8 mouse cellular contexts compared by ENCODE assay signal in genomic region chr17:12121226-12121794, GRCm38 (mm10). TPM values are rescaled to one million over a fixed set of nuclear protein-coding genes. Genes with fewer than 3 reads are reported as not detected.
DNase-seq lines count a peak whose midpoint lies in the region; ATAC-seq and TF ChIP-seq lines count a peak whose summit lies in the region.
"Had no signal": no experiment of that assay in that cellular context is flagged by ENCODE, and none has a peak within 500 bp of the region (broad histone marks: within the 10 kb centered on the region; RNA-seq: fewer than 3 reads in every experiment).

No protein-coding gene starts in this region.

- H3K9me3 ChIP-seq in limb, embryonic 12.5 days = no peaks in the 10 kb centered on the region; the same call in 1 of the 2 replicates
- no peaks in the 10 kb centered on the region for H3K9me3 ChIP-seq in limb, embryonic 10.5 days (replicated peaks)
- H3K9me3 ChIP-seq in ES-E14 (ENCODE audit: control insufficient read depth, insufficient read depth, low read depth, low read length) = no peaks in the 10 kb centered on the region
- H3K9me3 ChIP-seq in midbrain, embryonic 15.5 days = no peaks in the 10 kb centered on the region

- H3K27ac ChIP-seq in limb, embryonic 12.5 days = no peak overlapping the region
- H3K27ac ChIP-seq in limb, embryonic 10.5 days = no peak overlapping the region
- H3K27ac ChIP-seq in ES-E14 (ENCODE audit: insufficient read depth, low read depth, low read length, poor library complexity, severe bottlenecking) = peak overlapping the region; percentile 43
- no peak overlapping the region for H3K27ac ChIP-seq in midbrain, embryonic 15.5 days
- no peak overlapping the region for H3K27ac ChIP-seq in left cerebral cortex, adult 2 months

- ATAC-seq in limb, embryonic 12.5 days (ENCODE audit: insufficient number of reproducible peaks, insufficient read depth, low FRiP score, low TSS enrichment, low read depth) = no peak
- no peak for ATAC-seq in midbrain, embryonic 15.5 days (replicated peaks)

- H3K9ac ChIP-seq in limb, embryonic 12.5 days (replicated peaks) = no peak overlapping the region
- no peak overlapping the region for H3K9ac ChIP-seq in ES-E14 (ENCODE audit: insufficient read depth, low read depth, low read length, poor library complexity, severe bottlenecking)
- no peak overlapping the region for H3K9ac ChIP-seq in midbrain, embryonic 15.5 days

- no peaks in the 10 kb centered on the region for H3K27me3 ChIP-seq in limb, embryonic 12.5 days
- no peaks in the 10 kb centered on the region for H3K27me3 ChIP-seq in limb, embryonic 10.5 days (ENCODE audit: low read depth, poor library complexity, severe bottlenecking)
- H3K27me3 ChIP-seq in midbrain, embryonic 15.5 days (replicated peaks) = no peaks in the 10 kb centered on the region

- H3K4me3 ChIP-seq in limb, embryonic 12.5 days (replicated peaks) = no peak overlapping the region
- no peak overlapping the region; the same call in 1 of the 2 replicates for H3K4me3 ChIP-seq in limb, embryonic 10.5 days
- H3K4me3 ChIP-seq in ES-E14 (ENCODE audit: insufficient read depth in 1 of 2, low read depth in 1 of 2, low read length in 2 of 2, poor library complexity in 1 of 2, severe bottlenecking in 1 of 2) = peak overlapping the region; percentile 14 to 81; a peak in 2 of 4 replicates
- H3K4me3 ChIP-seq in midbrain, embryonic 15.5 days = no peak overlapping the region
- H3K4me3 ChIP-seq in left cerebral cortex, adult 2 months = no peak overlapping the region; the same call in 1 of the 2 replicates

- WGBS in limb, embryonic 12.5 days = 88% methylated on average over 7 of the region's 7 CpGs
- 90% methylated on average over 7 of the region's 7 CpGs for WGBS in limb, embryonic 10.5 days
- 91% methylated on average over 7 of the region's 7 CpGs for WGBS in midbrain, embryonic 15.5 days

- peaks cover 27% of the 10 kb centered on the region for H3K36me3 ChIP-seq in limb, embryonic 12.5 days
- H3K36me3 ChIP-seq in limb, embryonic 10.5 days = peaks cover 25% of the 10 kb centered on the region
- no peaks in the 10 kb centered on the region for H3K36me3 ChIP-seq in ES-E14 (ENCODE audit: control insufficient read depth, insufficient read depth, low read length, poor library complexity, severe bottlenecking)
- H3K36me3 ChIP-seq in midbrain, embryonic 15.5 days (replicated peaks) = peaks cover 10% of the 10 kb centered on the region; the same call in 1 of the 2 replicates

- intact Hi-C loops in left cerebral cortex, postnatal 36 days (cut with DNase I) = no loop called here
- intact Hi-C loops in left cerebral cortex, adult 2 months (cut with DNase I) = no loop called here

- H3K4me1 ChIP-seq in limb, embryonic 12.5 days (replicated peaks) = peaks cover 20% of the 10 kb centered on the region
- peaks cover 24% of the 10 kb centered on the region for H3K4me1 ChIP-seq in limb, embryonic 10.5 days
- H3K4me1 ChIP-seq in ES-E14 (ENCODE audit: control insufficient read depth in 2 of 2, insufficient read depth in 2 of 2, low read length in 2 of 2, poor library complexity in 1 of 2) = peaks cover 11 to 19% of the 10 kb centered on the region in 2 experiments
- H3K4me1 ChIP-seq in midbrain, embryonic 15.5 days = peaks cover 23% of the 10 kb centered on the region

- in situ Hi-C loops in ES-E14 (cut with MboI; ENCODE audit: low sequenced_read_pairs in 2 of 2, unreplicated experiment in 2 of 2) = no loop called here

- no peak for TF ChIP-seq CTCF in left cerebral cortex, adult 2 months (IDR thresholded peaks at IDR 0.05)

- no peak for DNase-seq in limb, embryonic 10.5 days (ENCODE audit: low spot score)
- no peak for DNase-seq in ES-E14 (ENCODE audit: low read depth, low spot score)
- peak; percentile 44 to 45 for DNase-seq in adrenal gland, postnatal 36 days
- no peak for DNase-seq in left cerebral cortex, postnatal 36 days (ENCODE audit: low spot score in 2 of 2)
- no peak for DNase-seq in left cerebral cortex, adult 2 months (ENCODE audit: extremely low spot score in 1 of 2, low spot score in 2 of 2)
- DNase-seq: heart, adult 11 months had no signal

- H3K4me2 ChIP-seq in limb, embryonic 12.5 days = 0 out of 2 replicates have a peak overlapping the region, but pooled peaks have one; percentile 83
- H3K4me2 ChIP-seq in midbrain, embryonic 15.5 days = 0 out of 2 replicates have a peak overlapping the region, but pooled peaks have one; percentile 94

TF ChIP-seq in ES-E14, 5 proteins besides CTCF, POLR2A, EP300 and RAD21:
- no peak for TF ChIP-seq ZC3H11A (IDR thresholded peaks at IDR 0.05; ENCODE audit: borderline replicate concordance, low read depth, low read length)
- no peak for TF ChIP-seq HCFC1 (IDR thresholded peaks at IDR 0.05; ENCODE audit: borderline replicate concordance, insufficient read depth, low read length)
- TF ChIP-seq CHD2 (IDR thresholded peaks at IDR 0.05; ENCODE audit: low read depth, low read length) = no peak
- TF ChIP-seq MAFK (IDR thresholded peaks at IDR 0.05; ENCODE audit: insufficient read depth, low read depth, low read length) = no peak
- no peak for TF ChIP-seq ZNF384 (IDR thresholded peaks at IDR 0.05; ENCODE audit: low read depth, low read length)
TF ChIP-seq in ES-E14: peak in this region for 0.

RNA-seq across cellular contexts. Expression of gene Agpat4, which starts 2.8 kb away (rescaled TPM):
- 41.1 and 44.1 TPM in 2 replicates for polyA plus RNA-seq in limb, embryonic 12.5 days (2016; fragmentation: Nextera tagmentation; extraction: Ambion mirVana)
- 37.4 and 38.2 TPM in 2 replicates for polyA plus RNA-seq in limb, embryonic 10.5 days (2016; fragmentation: Nextera tagmentation; extraction: Ambion mirVana)
- 45.7 and 92.8 TPM in 2 replicates for total RNA-seq in ES-E14 (2012; rRNA removed)
- total RNA-seq in adrenal gland, postnatal 36 days (2021) = 10 to 100 TPM; 40.7 to 66.7 TPM
- 62.0 and 65.7 TPM in 2 replicates for polyA plus RNA-seq in midbrain, embryonic 15.5 days (2015; fragmentation: Nextera tagmentation; extraction: Ambion mirVana)
- total RNA-seq in left cerebral cortex, postnatal 36 days (2021) = 10 to 100 TPM; 54.1 to 66.5 TPM
- total RNA-seq in left cerebral cortex, adult 2 months (2021) = 10 to 100 TPM; 55.8 to 59.3 TPM

Comparison
In these comparisons a context has a peak if more than half of its experiments do, and no peak if none do; other contexts are left out.
1. H3K4me3 ChIP-seq: peak in ES-E14 (2 of 2); none in limb, embryonic 12.5 days (single experiment), limb, embryonic 10.5 days (single experiment), midbrain, embryonic 15.5 days (single experiment) and left cerebral cortex, adult 2 months (single experiment).
2. DNase-seq: peak in adrenal gland, postnatal 36 days (2 of 2); none in limb, embryonic 10.5 days (single experiment), ES-E14 (single experiment), left cerebral cortex, postnatal 36 days (0 of 2) and left cerebral cortex, adult 2 months (0 of 2).